Mouse (Mus musculus): Measurements from ENCODE around the gene Lrsam1. TPM values are rescaled to one million over a fixed set of nuclear protein-coding genes. Genes with fewer than 3 reads are reported as not detected.

Lrsam1 gene
- total and polyA plus RNA-seq, 3 experiments: 5.0 to 9.5 (median 5.4) TPM

DNA sequence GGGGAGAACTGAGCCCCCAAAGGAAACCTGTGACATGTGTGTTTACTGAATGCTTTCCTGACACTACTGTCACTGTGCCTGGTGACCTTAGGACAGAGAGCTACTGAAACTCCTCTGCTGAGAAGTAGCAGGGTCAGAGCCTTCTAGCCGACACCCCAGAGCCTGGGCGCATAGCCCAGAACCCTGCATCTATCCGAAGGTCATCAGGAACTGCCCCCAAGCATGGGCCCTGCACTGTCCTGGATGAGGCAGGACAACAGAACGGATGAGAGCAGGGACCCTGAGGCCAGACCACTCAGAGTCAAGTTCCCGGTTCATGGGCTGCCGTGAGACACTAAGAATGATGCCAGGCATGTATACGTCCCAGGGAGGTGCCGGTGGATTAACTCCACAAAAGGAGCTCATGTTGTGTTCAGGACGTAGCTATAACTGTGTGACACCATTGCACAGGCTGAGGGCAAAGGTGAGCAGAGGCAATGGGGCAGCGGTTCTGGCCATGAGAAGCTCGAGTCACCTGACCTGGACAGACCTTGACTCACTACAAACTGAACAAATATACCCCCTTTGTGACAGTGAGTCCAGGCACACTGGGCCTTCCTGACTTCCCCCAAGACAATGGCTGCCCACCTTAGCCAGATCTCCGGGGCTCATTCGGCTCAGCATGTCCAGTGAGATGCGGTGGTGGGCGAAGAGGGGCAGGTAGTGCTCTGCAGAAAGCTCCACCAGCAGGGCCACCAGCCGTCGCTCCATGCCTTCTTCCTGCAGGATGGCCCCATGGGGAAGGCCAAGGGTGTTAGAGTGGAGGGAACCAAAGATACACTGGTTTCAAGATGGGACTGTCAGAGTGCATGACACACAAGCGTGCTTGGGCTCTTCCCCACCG, 32.2 kb downstream of the Lrsam1 start:
- H3K36me3 ChIP-seq (replicated peaks in 1 of 2; ENCODE audit: control insufficient read depth in 1 of 2, insufficient read depth in 1 of 2, low read length in 1 of 2): peaks cover 19 to 50% of the 10 kb centered on the region in 2 experiments
- no peak overlapping the region for H3K9ac ChIP-seq (ENCODE audit: insufficient read depth, low read depth)
- in situ Hi-C loops (cut with MboI; ENCODE audit: low pct_ligation_motif_present, low pct_unique_long_range_greater_than_20kb, low sequenced_read_pairs) (no loop called here), dilution Hi-C loops (cut with MboI; ENCODE audit: extremely low pct_ligation_motif_present, extremely low pct_unique_long_range_greater_than_20kb, low sequenced_read_pairs) (no loop called here)
- no peak overlapping the region for H3K4me2 ChIP-seq (ENCODE audit: insufficient read depth, low read depth, poor library complexity, severe bottlenecking)
- no peak overlapping the region for H3K4me3 ChIP-seq (replicated peaks in 1 of 3; ENCODE audit: low read depth in 2 of 3, low read length in 2 of 3, poor library complexity in 1 of 3)
- no peaks in the 10 kb centered on the region for H3K27me3 ChIP-seq (replicated peaks)
- no peak for TF ChIP-seq MYC (IDR thresholded peaks at IDR 0.05; ENCODE audit: low read depth, low read length)
- TF ChIP-seq ETS1 (conservative IDR thresholded peaks at IDR 0.05; ENCODE audit: low read depth, low read length): no peak
- no peak for TF ChIP-seq KAT2A (IDR thresholded peaks at IDR 0.05; ENCODE audit: insufficient replicate concordance, low read length)
- no peak for TF ChIP-seq EP300 (IDR thresholded peaks at IDR 0.05; ENCODE audit: low read length)
- TF ChIP-seq E2F4 (IDR thresholded peaks at IDR 0.05; ENCODE audit: insufficient replicate concordance, low read depth, low read length): no peak
- no peak for TF ChIP-seq JUND (conservative IDR thresholded peaks at IDR 0.05; ENCODE audit: low read depth, low read length)
- no peak for TF ChIP-seq SMC3 (IDR thresholded peaks at IDR 0.05; ENCODE audit: low read depth, low read length)
- no peak for TF ChIP-seq ZNF384 (IDR thresholded peaks at IDR 0.05; ENCODE audit: low read depth, low read length)
- TF ChIP-seq RCOR1 (conservative IDR thresholded peaks at IDR 0.05; ENCODE audit: low read depth, low read length): no peak
- TF ChIP-seq TBP (conservative IDR thresholded peaks at IDR 0.05; ENCODE audit: low read depth, low read length): no peak
- no peak for TF ChIP-seq USF1 (IDR thresholded peaks at IDR 0.05; ENCODE audit: low read depth, low read length)
- no peak for TF ChIP-seq MEF2A (IDR thresholded peaks at IDR 0.05; ENCODE audit: borderline replicate concordance, low read depth, low read length)
- no peak for TF ChIP-seq MAZ (IDR thresholded peaks at IDR 0.05; ENCODE audit: low read depth, low read length)
- no peak for TF ChIP-seq HCFC1 (IDR thresholded peaks at IDR 0.05; ENCODE audit: low read depth, low read length)
- TF ChIP-seq MAX (IDR thresholded peaks at IDR 0.05; ENCODE audit: low read length): no peak
- TF ChIP-seq PAX5 (IDR thresholded peaks at IDR 0.05; ENCODE audit: low read length): no peak
- no peak for TF ChIP-seq CHD1 (IDR thresholded peaks at IDR 0.05; ENCODE audit: low read depth, low read length)
- TF ChIP-seq BHLHE40 (IDR thresholded peaks at IDR 0.05; ENCODE audit: low read depth, low read length): no peak
- TF ChIP-seq ZKSCAN1 (IDR thresholded peaks at IDR 0.05; ENCODE audit: borderline replicate concordance, low read depth, low read length): no peak
- peaks cover 0 to 11% of the 10 kb centered on the region in 2 experiments; a peak in 1 of 4 replicates for H3K4me1 ChIP-seq (ENCODE audit: control insufficient read depth in 1 of 2, insufficient read depth in 2 of 2)
- DNase-seq (ENCODE audit: extremely low read depth): no peak
- H3K27ac ChIP-seq (ENCODE audit: insufficient read depth, low read depth): no peak overlapping the region
- no peaks in the 10 kb centered on the region for H3K79me2 ChIP-seq (replicated peaks; ENCODE audit: control insufficient read depth, extremely low read depth, insufficient read depth, poor library complexity, severe bottlenecking)
- H3K9me3 ChIP-seq (replicated peaks; ENCODE audit: low read length): no peaks in the 10 kb centered on the region
